Mouse (Mus musculus) gastrocnemius, adult 8-10 months (tissue): ENCODE measurements around the gene Ifi207. TPM values are rescaled to one million over a fixed set of nuclear protein-coding genes. Genes with fewer than 3 reads are reported as not detected.
"Not testable (repeated sequence)": the region's sequence is repeated elsewhere in the genome, so short reads cannot be mapped to it uniquely, and the experiment has no call there.

Experiments
- DNase-seq, 2 experiments: peaks; one replicate each; pipeline ENCODE4 v3.0.0; 2022; ENCODE audit warnings: low spot score in 2 of 2
- total RNA-seq, 4 experiments: library from RNA; stranded (reverse); gene quantifications; 2 replicates each; pipeline ENCODE4 v1.2.4; 2022

Gene Ifi207
- 1 to 10 TPM; 1.3 to 3.8 (median 2.5) TPM for total RNA-seq

DNA sequence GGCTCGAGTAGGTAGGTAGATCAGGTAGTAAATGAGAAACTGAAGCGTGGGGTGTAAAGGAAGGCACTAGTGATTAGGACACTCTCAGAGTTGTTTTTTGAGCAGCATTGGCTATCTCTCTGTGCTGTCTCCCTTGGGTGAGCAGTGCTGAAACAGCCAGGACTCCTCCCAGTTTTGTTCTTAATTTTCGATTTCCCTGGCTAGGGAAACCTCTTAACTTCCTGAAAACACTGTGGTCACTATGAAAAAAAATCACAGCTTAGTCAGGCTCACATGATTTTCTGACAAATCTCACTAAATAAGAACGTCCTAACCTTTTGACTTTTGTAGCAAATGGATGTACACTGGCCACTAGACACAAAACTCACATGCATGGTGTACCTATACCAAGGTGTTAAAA lies at the start of gene Ifi207:
Gene Ifi207, minus strand, starts transcription at position 92 of the 400 bp plus-strand sequence.
- DNase-seq: peak; percentile 8 to 11

DNA sequence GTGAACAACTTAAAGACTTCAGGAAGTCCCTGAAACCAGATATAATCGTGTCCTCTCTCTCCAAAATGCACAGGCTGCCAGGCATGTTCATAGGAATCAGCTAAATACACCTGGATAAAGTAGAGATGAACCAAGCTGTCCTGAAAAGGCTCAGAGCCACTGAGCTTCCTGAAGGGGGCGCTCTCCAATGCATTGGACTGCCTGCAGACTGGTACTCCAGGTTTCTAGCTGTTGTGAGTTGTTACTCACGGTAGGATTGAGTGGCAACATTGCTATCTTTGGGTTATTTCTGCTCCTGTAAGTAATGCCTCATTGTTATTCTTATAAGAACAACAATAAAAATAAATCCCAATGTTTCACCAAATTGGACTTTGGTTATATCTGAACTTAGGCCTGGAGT lies 31.9 kb upstream of the Ifi207 start:
- DNase-seq: not testable (repeated sequence)

DNA sequence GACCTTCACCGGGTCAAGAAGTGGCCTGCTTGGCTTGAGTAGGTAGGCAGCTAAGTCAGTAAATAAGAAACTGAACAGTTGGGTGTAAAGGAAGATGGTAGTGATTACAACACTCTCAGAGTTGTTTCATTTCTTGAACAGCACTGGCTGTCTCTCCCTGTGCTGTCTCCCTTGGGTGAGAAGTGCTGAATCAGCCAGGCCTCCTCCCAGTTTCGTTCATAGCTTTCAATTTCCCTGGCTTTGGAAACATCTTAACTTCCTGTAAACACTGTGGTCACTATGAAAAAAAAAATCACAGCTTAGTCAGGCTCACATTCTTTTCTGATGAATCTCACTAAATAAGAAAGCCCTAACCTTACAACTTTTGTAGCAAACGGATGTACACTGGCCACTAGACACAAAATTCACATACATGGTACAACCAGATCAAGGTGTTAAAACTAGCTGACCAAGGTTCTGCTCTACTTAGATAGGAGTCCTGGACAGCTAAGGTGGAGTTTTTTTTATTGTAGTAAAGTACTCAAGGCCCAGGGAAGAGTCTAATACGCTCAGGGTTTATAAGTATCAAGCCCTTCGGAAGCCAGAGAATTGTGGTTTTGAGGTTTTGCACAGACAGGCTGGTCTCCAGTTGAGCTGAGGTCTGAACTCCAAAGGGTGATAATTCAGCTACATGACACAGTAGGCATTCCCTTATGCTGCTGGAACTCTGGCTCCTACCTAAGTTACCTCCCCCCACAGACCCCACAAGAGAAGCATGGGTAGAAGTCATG lies 25.5 kb upstream of the Ifi207 start, which contains the start of gene Ifi204:
Gene Ifi204, minus strand, starts transcription at position 96 of the 770 bp plus-strand sequence.
- DNase-seq: peak; percentile 39 to 54

DNA sequence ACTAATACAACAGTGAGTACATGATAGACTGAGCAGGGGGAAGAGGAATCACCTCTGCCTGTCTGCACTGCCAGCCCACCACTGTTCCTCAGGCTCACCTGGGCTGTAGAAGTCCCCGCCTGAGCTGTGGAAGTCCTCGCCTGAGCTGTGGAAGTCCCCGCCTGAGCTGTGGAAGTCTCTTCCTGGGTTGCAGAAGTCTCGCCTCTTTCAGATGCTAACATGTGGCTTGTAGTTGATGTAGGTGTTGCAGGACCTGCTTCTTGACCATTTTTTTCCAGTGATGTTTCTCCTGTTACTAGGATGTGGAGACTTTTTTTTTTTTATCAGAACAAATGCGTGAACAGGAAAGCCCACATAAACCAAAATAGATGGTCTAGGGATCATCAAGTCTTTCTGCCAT lies 18.5 kb upstream of the Ifi207 start:
- not testable (repeated sequence) for DNase-seq

DNA sequence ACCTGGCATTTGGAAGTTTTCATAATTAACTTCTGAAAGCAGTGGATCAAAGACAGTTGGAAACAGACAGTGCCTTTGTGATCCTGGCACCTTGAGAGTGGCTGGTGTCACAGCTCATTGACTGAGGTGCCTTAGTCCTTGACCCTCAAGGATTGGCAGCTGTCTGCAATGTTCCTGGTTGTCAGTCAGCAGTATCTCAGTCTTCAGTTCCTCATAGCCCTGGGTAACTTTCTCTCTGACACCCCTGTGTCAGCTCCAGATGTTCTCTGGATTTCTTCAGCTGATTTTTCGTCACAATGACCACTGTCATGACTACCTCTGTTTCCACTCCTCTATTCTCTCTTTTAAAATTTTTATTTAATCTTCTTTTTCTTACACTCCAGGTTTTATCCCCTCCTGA lies 715 bp upstream of the Ifi207 start:
- DNase-seq: no peak

DNA sequence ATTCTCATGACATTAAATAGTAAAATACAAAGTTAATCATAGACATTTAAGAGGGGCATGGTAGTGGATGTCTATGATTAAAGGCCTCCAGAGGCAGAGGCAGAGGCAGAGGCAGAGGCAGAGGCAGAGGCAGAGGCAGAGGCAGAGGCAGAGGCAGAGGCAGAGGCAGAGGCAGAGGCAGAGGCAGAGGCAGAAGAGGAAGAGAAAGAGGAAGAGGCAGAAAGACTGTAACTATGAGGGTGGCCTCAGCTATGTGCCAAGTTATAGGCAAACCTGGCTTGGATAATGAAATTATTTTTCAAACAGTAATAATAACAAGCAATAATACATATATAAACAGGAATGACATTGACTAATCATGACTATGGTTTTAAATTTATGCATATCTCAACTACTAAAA lies 1.0 kb downstream of the Ifi207 start:
- DNase-seq: no peak

DNA sequence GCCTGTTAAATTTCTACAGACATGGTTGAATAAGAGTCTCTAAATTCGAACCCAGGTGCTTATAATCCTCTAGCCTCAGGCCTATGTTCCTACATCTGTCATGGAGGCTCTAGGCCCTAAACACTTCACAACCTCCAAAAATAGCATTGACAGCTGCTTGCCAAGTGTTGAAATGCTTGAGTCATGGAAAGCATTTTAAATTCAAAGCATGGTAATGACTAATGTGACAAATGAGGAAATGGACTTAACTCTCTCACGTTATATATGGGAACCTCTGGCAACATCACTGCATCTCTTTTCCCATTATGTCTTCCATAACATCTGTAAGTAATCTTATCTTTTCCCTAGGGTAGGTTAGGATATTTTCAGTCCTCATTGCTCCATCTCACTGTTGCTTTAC lies 4.6 kb downstream of the Ifi207 start:
- no peak for DNase-seq

DNA sequence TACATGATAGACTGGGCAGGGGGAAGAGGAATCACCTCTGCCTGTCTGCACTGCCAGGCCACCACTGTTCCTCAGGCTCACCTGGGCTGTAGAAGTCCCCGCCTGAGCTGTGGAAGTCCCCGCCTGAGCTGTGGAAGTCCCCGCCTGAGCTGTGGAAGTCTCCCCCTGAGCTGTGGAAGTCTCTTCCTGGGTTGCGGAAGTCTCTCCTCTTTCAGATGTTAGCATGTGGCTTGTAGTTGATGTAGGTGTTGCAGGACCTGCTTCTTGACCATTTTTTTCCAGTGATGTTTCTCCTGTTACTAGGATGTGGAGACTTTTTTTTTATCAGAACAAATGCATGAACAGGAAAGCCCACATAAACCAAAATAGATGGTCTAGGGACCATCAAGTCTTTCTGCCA lies 6.5 kb downstream of the Ifi207 start:
- not testable (repeated sequence) for DNase-seq

DNA sequence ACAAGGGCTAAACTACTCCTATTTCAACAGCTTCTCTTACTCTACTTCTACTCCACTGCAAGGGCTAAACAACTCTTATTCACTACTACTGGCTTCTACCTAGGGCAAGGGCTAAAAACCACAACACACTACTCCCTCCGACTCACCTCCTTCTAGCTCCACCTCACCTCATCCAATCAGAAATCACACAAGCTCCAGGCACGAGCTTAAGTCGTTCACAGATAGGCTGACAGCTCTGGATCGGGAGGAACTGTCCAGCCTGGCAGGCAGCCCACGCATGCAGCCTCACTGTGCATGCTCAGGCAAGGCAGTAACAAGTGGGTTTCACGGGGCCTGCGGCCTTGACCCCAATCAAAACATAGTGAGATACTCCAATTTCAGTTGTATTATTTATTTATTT lies 8.3 kb downstream of the Ifi207 start:
- DNase-seq: no peak

DNA sequence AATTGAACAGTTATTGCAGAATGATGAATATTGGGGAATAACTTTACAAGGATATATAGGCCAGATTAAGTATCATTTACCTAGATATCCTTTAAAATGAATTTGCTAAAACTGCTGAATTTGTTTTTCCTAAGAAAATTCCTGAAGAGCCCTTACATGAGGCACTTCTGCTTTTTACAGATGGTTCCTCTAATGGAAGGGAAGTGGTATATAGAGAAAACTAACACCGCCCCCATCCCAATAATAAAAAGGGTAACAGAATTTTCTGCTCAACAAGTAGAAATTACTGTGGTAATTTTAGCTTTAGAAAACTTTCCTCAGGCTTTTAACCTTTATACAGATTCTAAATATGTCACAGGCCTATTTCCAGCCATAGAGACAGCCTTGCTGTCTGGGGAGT lies 47.3 kb downstream of the Ifi207 start:
- DNase-seq: no peak

DNA sequence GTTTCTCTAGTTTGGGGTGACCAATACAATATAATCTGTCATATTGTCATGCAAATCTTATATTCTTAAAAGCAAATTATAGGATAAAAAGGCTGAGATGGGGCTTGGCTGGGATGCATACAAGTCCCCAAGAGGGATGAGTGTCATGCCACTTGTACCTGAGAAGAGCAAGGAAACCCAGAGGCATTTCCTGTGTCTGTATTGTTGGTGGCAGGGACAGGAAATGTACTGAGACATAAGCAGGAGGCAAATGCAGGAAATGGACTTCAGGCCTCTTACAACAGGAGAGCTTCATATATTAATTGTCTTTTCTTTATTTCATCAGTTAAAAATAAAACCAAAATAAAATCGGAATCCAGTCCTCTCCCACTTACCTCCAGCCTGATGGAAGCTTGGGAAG lies 62.9 kb downstream of the Ifi207 start:
- not testable (repeated sequence) for DNase-seq

DNA sequence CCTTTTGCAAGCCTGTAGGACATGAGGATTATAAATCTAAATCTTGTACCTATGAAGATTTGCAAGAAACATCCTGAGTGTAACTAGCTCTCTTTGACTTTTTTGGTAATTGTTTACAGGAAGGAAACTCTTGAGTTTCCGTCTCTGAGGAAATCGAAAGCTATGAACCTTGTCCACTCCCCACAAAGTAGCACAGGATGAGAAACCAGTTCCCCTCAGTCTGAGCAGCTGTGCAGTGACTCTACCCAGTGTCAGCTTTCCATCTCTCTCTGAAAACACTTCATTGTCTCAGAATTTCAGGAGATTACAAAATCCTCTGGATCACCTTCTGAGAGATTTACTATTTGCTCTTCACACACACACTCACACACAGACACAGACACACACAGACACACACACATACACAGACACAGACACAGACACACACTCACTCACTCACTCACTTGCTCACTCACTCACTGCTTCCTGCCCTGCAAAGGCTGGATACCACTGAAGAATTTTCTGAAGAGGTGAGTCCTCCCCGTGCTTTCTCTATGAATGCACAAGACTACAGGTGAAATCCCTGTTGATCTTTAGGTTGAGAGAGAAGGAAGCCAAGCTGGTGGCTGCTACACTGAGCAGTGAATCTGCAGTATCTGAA lies 68.0 kb downstream of the Ifi207 start, which contains the start of gene Ifi208:
Gene Ifi208, plus strand, starts transcription at position 218 of the 640 bp plus-strand sequence.
- not testable (repeated sequence) for DNase-seq

Other genes with a start within 250 kb of the Ifi207 start
- gene Ifi214, start 205.8 kb downstream of the Ifi207 start, total RNA-seq: not detected
- gene Ifi213, start 142.5 kb downstream of the Ifi207 start, total RNA-seq: not detected
- gene Ifi209, start 110.8 kb downstream of the Ifi207 start, total RNA-seq: under 1 TPM in 1 of 4 experiments, not detected in 3; 0.15 TPM
- gene Ifi208, start 68.1 kb downstream of the Ifi207 start, total RNA-seq: under 1 TPM in 3 of 4 experiments, not detected in 1; 0.22 to 0.31 (median 0.24) TPM
- gene Ifi204, start 25.2 kb upstream of the Ifi207 start, total RNA-seq: 1 to 10 TPM in 3 of 4 experiments, under 1 TPM in 1; 0.70 to 2.4 (median 2.3) TPM
- gene Ifi211, start 171.3 kb upstream of the Ifi207 start, total RNA-seq: 1 to 10 TPM in 2 of 4 experiments, under 1 TPM in 2; 0.53 to 2.2 (median 1.1) TPM
- 1 to 10 TPM; 1.1 to 1.9 (median 1.7) TPM for gene Mndal, start 200.7 kb upstream of the Ifi207 start, total RNA-seq
- 1 to 10 TPM; 1.6 to 3.4 (median 1.9) TPM for gene Ifi203, start 200.9 kb upstream of the Ifi207 start, total RNA-seq
- gene Ifi202b, start 241.0 kb upstream of the Ifi207 start, total RNA-seq: not detected